ENCODE assay signal across 12 mouse cellular contexts in the genomic region with DNA sequence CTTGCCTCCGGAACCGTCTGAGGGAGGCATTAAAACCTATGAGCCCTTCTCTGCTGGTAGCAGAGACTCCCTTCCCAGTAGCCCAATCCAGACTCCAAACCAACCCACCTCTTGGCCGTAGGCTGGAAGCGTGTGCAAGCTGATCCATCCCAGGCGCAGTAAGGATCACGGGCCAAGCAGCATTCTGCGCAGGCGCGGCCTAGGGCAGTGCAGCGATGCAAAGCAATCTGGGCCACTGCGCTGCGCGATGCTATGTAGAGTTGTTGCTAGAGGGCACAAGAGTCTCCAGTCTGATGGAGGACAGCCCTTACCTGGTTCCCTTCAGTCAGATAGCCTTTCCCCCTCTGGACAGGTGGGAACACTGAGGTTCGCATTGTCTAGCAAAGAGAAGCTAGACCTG. TPM values are rescaled to one million over a fixed set of nuclear protein-coding genes. Genes with fewer than 3 reads are reported as not detected.
DNase-seq lines count a peak whose midpoint lies in the region; ATAC-seq and TF ChIP-seq lines count a peak whose summit lies in the region.
"Had no signal": no experiment of that assay in that cellular context is flagged by ENCODE, and none has a peak within 500 bp of the region (broad histone marks: within the 10 kb centered on the region; RNA-seq: fewer than 3 reads in every experiment).

No protein-coding gene starts in this region.

- H3K9ac ChIP-seq in midbrain, embryonic 14.5 days (replicated peaks; ENCODE audit: low read length), result no peak overlapping the region
- H3K9ac ChIP-seq in midbrain, embryonic 15.5 days, result no peak overlapping the region
- no peak overlapping the region for H3K9ac ChIP-seq in hindbrain, postnatal 0 days (replicated peaks; ENCODE audit: low read length)
- H3K9ac ChIP-seq: embryonic facial prominence, embryonic 15.5 days; midbrain, embryonic 13.5 days had no signal

- no peak overlapping the region for H3K4me2 ChIP-seq in midbrain, embryonic 14.5 days (ENCODE audit: low read length)
- no peak overlapping the region for H3K4me2 ChIP-seq in midbrain, embryonic 15.5 days
- no peak overlapping the region for H3K4me2 ChIP-seq in hindbrain, postnatal 0 days (ENCODE audit: low read depth, low read length)
- H3K4me2 ChIP-seq: embryonic facial prominence, embryonic 15.5 days; midbrain, embryonic 13.5 days had no signal

- WGBS in heart, embryonic 10.5 days, result 60% methylated on average over 14 of the region's 14 CpGs
- 75% methylated on average over 14 of the region's 14 CpGs for WGBS in midbrain, embryonic 14.5 days
- 83% methylated on average over 14 of the region's 14 CpGs for WGBS in midbrain, embryonic 15.5 days
- WGBS in hindbrain, postnatal 0 days, result 78% methylated on average over 14 of the region's 14 CpGs

- H3K36me3 ChIP-seq in heart, embryonic 10.5 days, result peaks cover 11% of the 10 kb centered on the region; the same call in 1 of the 2 replicates
- no peaks in the 10 kb centered on the region for H3K36me3 ChIP-seq in midbrain, embryonic 14.5 days (ENCODE audit: control insufficient read depth, insufficient read depth, low read length)
- no peaks in the 10 kb centered on the region for H3K36me3 ChIP-seq in midbrain, embryonic 15.5 days (replicated peaks)
- H3K36me3 ChIP-seq in hindbrain, postnatal 0 days (ENCODE audit: insufficient read depth, low read length), result no peaks in the 10 kb centered on the region
- H3K36me3 ChIP-seq: midbrain, embryonic 13.5 days had no signal

- no peak for DNase-seq in heart, embryonic 10.5 days (ENCODE audit: low spot score)
- no peak for DNase-seq in heart, adult 8-10 months (ENCODE audit: low spot score)
- DNase-seq in midbrain, embryonic 14.5 days, result peak; percentile 61
- DNase-seq in brain, adult 2 months (ENCODE audit: low read depth, low spot score), result peak; percentile 66
- peak; percentile 31 for DNase-seq in hindbrain, postnatal 0 days (ENCODE audit: low spot score)
- DNase-seq in urinary bladder, postnatal 4 days (ENCODE audit: low spot score in 2 of 2), result no peak
- DNase-seq: kidney, postnatal 14 days; liver; lung, postnatal 14 days had no signal

- ATAC-seq in midbrain, embryonic 14.5 days (ENCODE audit: low FRiP score, low TSS enrichment), result no peak
- ATAC-seq in midbrain, embryonic 15.5 days (replicated peaks), result no peak
- no peak for ATAC-seq in hindbrain, postnatal 0 days
- ATAC-seq: midbrain, embryonic 13.5 days had no signal

- no peak overlapping the region for H3K4me3 ChIP-seq in heart, embryonic 10.5 days
- no peak overlapping the region for H3K4me3 ChIP-seq in midbrain, embryonic 14.5 days (replicated peaks; ENCODE audit: low read depth, low read length)
- H3K4me3 ChIP-seq in midbrain, embryonic 15.5 days, result no peak overlapping the region
- H3K4me3 ChIP-seq in hindbrain, postnatal 0 days (ENCODE audit: low read length), result no peak overlapping the region
- H3K4me3 ChIP-seq: embryonic facial prominence, embryonic 15.5 days; midbrain, embryonic 13.5 days had no signal

- H3K4me1 ChIP-seq in heart, embryonic 10.5 days, result peaks cover 55% of the 10 kb centered on the region
- 0 out of 2 replicates have a peak, but pooled peaks cover 9% of the 10 kb centered on the region for H3K4me1 ChIP-seq in midbrain, embryonic 14.5 days (ENCODE audit: control insufficient read depth, insufficient read depth, low read length)
- peaks cover 12% of the 10 kb centered on the region for H3K4me1 ChIP-seq in midbrain, embryonic 15.5 days
- H3K4me1 ChIP-seq in hindbrain, postnatal 0 days (ENCODE audit: insufficient read depth, low read length), result peaks cover 3% of the 10 kb centered on the region; the same call in 1 of the 2 replicates

- peaks cover 61% of the 10 kb centered on the region for H3K27me3 ChIP-seq in heart, embryonic 10.5 days (ENCODE audit: insufficient read depth, poor library complexity, severe bottlenecking)
- H3K27me3 ChIP-seq in midbrain, embryonic 14.5 days (ENCODE audit: control insufficient read depth, insufficient read depth, low read length), result no peaks in the 10 kb centered on the region
- H3K27me3 ChIP-seq in midbrain, embryonic 15.5 days (replicated peaks), result no peaks in the 10 kb centered on the region
- H3K27me3 ChIP-seq in hindbrain, postnatal 0 days (ENCODE audit: insufficient read depth, low read length), result no peaks in the 10 kb centered on the region
- H3K27me3 ChIP-seq: embryonic facial prominence, embryonic 15.5 days; midbrain, embryonic 13.5 days had no signal

- H3K9me3 ChIP-seq in heart, embryonic 10.5 days, result no peaks in the 10 kb centered on the region
- H3K9me3 ChIP-seq in midbrain, embryonic 14.5 days (ENCODE audit: control insufficient read depth, low read length), result no peaks in the 10 kb centered on the region
- no peaks in the 10 kb centered on the region for H3K9me3 ChIP-seq in midbrain, embryonic 15.5 days
- H3K9me3 ChIP-seq in hindbrain, postnatal 0 days (ENCODE audit: low read length), result no peaks in the 10 kb centered on the region
- H3K9me3 ChIP-seq: embryonic facial prominence, embryonic 15.5 days; midbrain, embryonic 13.5 days had no signal

- TF ChIP-seq CTCF in hindbrain, postnatal 0 days (IDR thresholded peaks at IDR 0.05; ENCODE audit: low read depth), result no peak

- H3K27ac ChIP-seq in heart, embryonic 10.5 days, result peak overlapping the region; percentile 4; the same call in 1 of the 2 replicates
- H3K27ac ChIP-seq in midbrain, embryonic 14.5 days (replicated peaks; ENCODE audit: low read depth, low read length), result no peak overlapping the region
- no peak overlapping the region for H3K27ac ChIP-seq in midbrain, embryonic 15.5 days
- no peak overlapping the region for H3K27ac ChIP-seq in hindbrain, postnatal 0 days
- H3K27ac ChIP-seq: embryonic facial prominence, embryonic 15.5 days; midbrain, embryonic 13.5 days had no signal

RNA-seq across cellular contexts. Expression of a gene that starts 9.2 kb away (rescaled TPM):
- 4.9 and 8.2 TPM in 2 replicates for polyA plus RNA-seq in heart, embryonic 10.5 days (2016; fragmentation: Nextera tagmentation; extraction: Ambion mirVana)
- total RNA-seq in heart, adult 8-10 months (2022), result 10 to 100 TPM; 21.1 to 33.0 (median 24.2) TPM
- polyA plus RNA-seq in midbrain, embryonic 14.5 days (2014; fragmentation: Nextera tagmentation; extraction: Ambion mirVana), result 1.5 and 3.2 TPM in 2 replicates
- polyA plus RNA-seq in midbrain, embryonic 15.5 days (2015; fragmentation: Nextera tagmentation; extraction: Ambion mirVana), result 4.3 and 4.9 TPM in 2 replicates
- total RNA-seq in hindbrain, postnatal 0 days (2014; rRNA removed), result 11.2 and 14.6 TPM in 2 replicates
- polyA plus RNA-seq in hindbrain, postnatal 0 days (2015; fragmentation: Nextera tagmentation; extraction: Ambion mirVana), result 8.3 and 9.0 TPM in 2 replicates

RNA-seq across cellular contexts. Expression of a gene that starts 12.4 kb away (rescaled TPM):
- polyA plus RNA-seq in heart, embryonic 10.5 days (2016; fragmentation: Nextera tagmentation; extraction: Ambion mirVana), result 58.0 and 62.8 TPM in 2 replicates
- 10 to 100 TPM; 43.7 to 58.2 (median 47.5) TPM for total RNA-seq in heart, adult 8-10 months (2022)
- 14.5 and 15.7 TPM in 2 replicates for polyA plus RNA-seq in midbrain, embryonic 14.5 days (2014; fragmentation: Nextera tagmentation; extraction: Ambion mirVana)
- 14.5 and 16.9 TPM in 2 replicates for polyA plus RNA-seq in midbrain, embryonic 15.5 days (2015; fragmentation: Nextera tagmentation; extraction: Ambion mirVana)
- 7.6 and 10.9 TPM in 2 replicates for total RNA-seq in hindbrain, postnatal 0 days (2014; rRNA removed)
- polyA plus RNA-seq in hindbrain, postnatal 0 days (2015; fragmentation: Nextera tagmentation; extraction: Ambion mirVana), result 9.0 and 9.3 TPM in 2 replicates

RNA-seq across cellular contexts. Expression of a gene that starts 19.2 kb away (rescaled TPM):
- 0.36 and 0.70 TPM in 2 replicates for polyA plus RNA-seq in heart, embryonic 10.5 days (2016; fragmentation: Nextera tagmentation; extraction: Ambion mirVana)
- total RNA-seq in heart, adult 8-10 months (2022), result under 1 TPM; 0.20 to 0.72 (median 0.25) TPM
- 0.89 and 1.4 TPM in 2 replicates for polyA plus RNA-seq in midbrain, embryonic 14.5 days (2014; fragmentation: Nextera tagmentation; extraction: Ambion mirVana)
- polyA plus RNA-seq in midbrain, embryonic 15.5 days (2015; fragmentation: Nextera tagmentation; extraction: Ambion mirVana), result 1.8 TPM in 2 replicates
- total RNA-seq in hindbrain, postnatal 0 days (2014; rRNA removed), result 3.3 and 4.9 TPM in 2 replicates
- 1.7 and 1.9 TPM in 2 replicates for polyA plus RNA-seq in hindbrain, postnatal 0 days (2015; fragmentation: Nextera tagmentation; extraction: Ambion mirVana)

RNA-seq across cellular contexts. Expression of a gene that starts 21.2 kb away (rescaled TPM):
- polyA plus RNA-seq in heart, embryonic 10.5 days (2016; fragmentation: Nextera tagmentation; extraction: Ambion mirVana), result 14.8 and 15.3 TPM in 2 replicates
- total RNA-seq in heart, adult 8-10 months (2022), result 10 to 100 TPM; 18.8 to 24.3 (median 21.1) TPM
- polyA plus RNA-seq in midbrain, embryonic 14.5 days (2014; fragmentation: Nextera tagmentation; extraction: Ambion mirVana), result 14.1 and 18.2 TPM in 2 replicates
- polyA plus RNA-seq in midbrain, embryonic 15.5 days (2015; fragmentation: Nextera tagmentation; extraction: Ambion mirVana), result 21.4 and 23.1 TPM in 2 replicates
- total RNA-seq in hindbrain, postnatal 0 days (2014; rRNA removed), result 29.9 and 32.8 TPM in 2 replicates
- 17.8 and 19.4 TPM in 2 replicates for polyA plus RNA-seq in hindbrain, postnatal 0 days (2015; fragmentation: Nextera tagmentation; extraction: Ambion mirVana)

RNA-seq across cellular contexts. Expression of a gene that starts 23.1 kb away (rescaled TPM):
- polyA plus RNA-seq in heart, embryonic 10.5 days (2016; fragmentation: Nextera tagmentation; extraction: Ambion mirVana), result 4.9 and 6.8 TPM in 2 replicates
- 1 to 10 TPM; 4.6 to 6.6 (median 5.1) TPM for total RNA-seq in heart, adult 8-10 months (2022)
- polyA plus RNA-seq in midbrain, embryonic 14.5 days (2014; fragmentation: Nextera tagmentation; extraction: Ambion mirVana), result 3.4 and 4.9 TPM in 2 replicates
- 7.9 and 9.5 TPM in 2 replicates for polyA plus RNA-seq in midbrain, embryonic 15.5 days (2015; fragmentation: Nextera tagmentation; extraction: Ambion mirVana)
- 3.4 and 7.7 TPM in 2 replicates for total RNA-seq in hindbrain, postnatal 0 days (2014; rRNA removed)
- polyA plus RNA-seq in hindbrain, postnatal 0 days (2015; fragmentation: Nextera tagmentation; extraction: Ambion mirVana), result 3.3 and 4.9 TPM in 2 replicates

Comparison
In these comparisons a context has a peak if more than half of its experiments do, and no peak if none do; other contexts are left out.
1. DNase-seq: peak in midbrain, embryonic 14.5 days (single experiment), brain, adult 2 months (single experiment) and hindbrain, postnatal 0 days (single experiment); none in heart, embryonic 10.5 days (single experiment), heart, adult 8-10 months (single experiment) and urinary bladder, postnatal 4 days (0 of 2).